Mouse (Mus musculus): ENCODE measurements around the gene Kctd21. TPM values are rescaled to one million over a fixed set of nuclear protein-coding genes. Genes with fewer than 3 reads are reported as not detected.

Kctd21 gene
- polyA plus RNA-seq, 1 experiment from 2014 or later = 7.5 TPM

DNA sequence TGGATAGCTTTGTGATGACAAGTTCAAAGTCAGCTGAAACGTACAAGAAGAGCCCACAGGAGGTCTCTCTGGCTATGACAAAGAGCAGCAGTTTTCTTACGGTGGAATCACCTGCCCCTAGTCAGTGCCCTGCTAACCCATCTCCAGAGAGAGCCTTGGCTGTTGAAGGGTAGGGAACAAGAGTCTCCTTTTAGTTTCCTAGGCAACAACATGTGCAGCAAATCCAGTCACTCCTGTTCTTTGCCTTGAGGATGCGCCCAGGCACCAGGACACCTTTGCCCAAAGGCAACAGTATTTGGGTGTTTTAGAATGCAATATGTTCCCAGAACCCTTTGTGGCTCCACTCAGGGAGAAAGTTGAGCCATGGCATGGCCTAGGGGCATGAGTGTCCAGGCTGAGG is 16.2 kb downstream of the Kctd21 start:
- H3K36me3 ChIP-seq (ENCODE audit: control insufficient read depth, insufficient read depth, low read length) = no peaks in the 10 kb centered on the region
- H3K9me3 ChIP-seq (ENCODE audit: control insufficient read depth, low read length) = no peaks in the 10 kb centered on the region
- no peak overlapping the region for H3K4me2 ChIP-seq (ENCODE audit: low read depth, low read length)
- 0 out of 2 replicates have a peak, but pooled peaks cover 3% of the 10 kb centered on the region for H3K4me1 ChIP-seq (ENCODE audit: control insufficient read depth, insufficient read depth, low read length)
- H3K27ac ChIP-seq (ENCODE audit: low read depth, low read length) = no peak overlapping the region
- ATAC-seq (ENCODE audit: low read depth) = no peak
- H3K4me3 ChIP-seq (ENCODE audit: low read depth, low read length) = no peak overlapping the region
- WGBS = 89% methylated on average over 3 of the region's 3 CpGs
- no peak overlapping the region for H3K9ac ChIP-seq (replicated peaks; ENCODE audit: low read depth, low read length)
- no peaks in the 10 kb centered on the region for H3K27me3 ChIP-seq (ENCODE audit: control insufficient read depth, insufficient read depth, low read length)

DNA sequence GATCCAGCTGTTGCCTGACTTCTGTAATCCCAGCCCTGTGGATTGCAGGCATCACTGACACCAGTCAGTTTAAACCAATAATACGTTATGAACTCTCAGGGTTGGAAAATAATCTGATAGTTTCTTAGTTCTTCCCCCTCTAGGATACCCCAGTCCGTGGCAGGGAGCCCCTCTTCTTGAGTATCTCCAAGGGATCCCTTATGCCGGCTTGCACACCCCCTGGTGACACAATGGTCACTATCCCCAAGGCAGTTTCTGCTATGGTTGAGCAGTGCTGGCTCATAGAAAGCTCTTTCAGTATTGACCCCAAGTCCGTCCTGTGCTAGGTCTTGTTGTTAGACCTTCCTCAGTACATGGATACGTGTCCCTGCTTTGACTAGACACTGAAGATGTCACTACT is 16.7 kb downstream of the Kctd21 start:
- Histone ChIP-seq H3K27me3 (ENCODE audit: control insufficient read depth, insufficient read depth, low read length) (no peaks in the 10 kb centered on the region), H3K4me1 (ENCODE audit: control insufficient read depth, insufficient read depth, low read length) (0 out of 2 replicates have a peak, but pooled peaks cover 3% of the 10 kb centered on the region), H3K27ac (ENCODE audit: low read depth, low read length) (no peak overlapping the region), H3K4me3 (ENCODE audit: low read depth, low read length) (no peak overlapping the region), H3K4me2 (ENCODE audit: low read depth, low read length) (no peak overlapping the region), H3K36me3 (ENCODE audit: control insufficient read depth, insufficient read depth, low read length) (no peaks in the 10 kb centered on the region), H3K9me3 (ENCODE audit: control insufficient read depth, low read length) (no peaks in the 10 kb centered on the region), H3K9ac (replicated peaks; ENCODE audit: low read depth, low read length) (no peak overlapping the region)
- WGBS = 87% methylated on average over 5 of the region's 5 CpGs
- ATAC-seq (ENCODE audit: low read depth) = no peak

DNA sequence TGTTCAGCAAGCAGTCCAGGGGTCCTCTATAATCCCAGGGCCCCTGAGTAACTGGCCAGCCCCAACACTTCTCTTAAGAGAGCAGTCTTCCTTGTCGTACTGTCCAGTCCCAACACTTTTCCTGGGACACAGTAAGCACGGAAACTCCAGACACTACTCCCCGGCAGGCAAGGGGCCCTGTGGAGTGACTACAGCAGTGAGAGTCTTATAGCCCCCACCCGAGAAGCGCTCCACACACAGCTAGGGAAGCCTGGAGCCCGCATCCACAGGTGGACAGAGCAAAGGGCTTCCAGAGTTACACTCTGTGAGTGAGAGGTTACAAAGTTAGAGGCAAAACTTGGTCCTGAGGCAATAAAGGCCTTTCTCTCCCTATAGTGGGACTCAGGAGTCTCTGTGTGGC is 17.3 kb downstream of the Kctd21 start:
- Histone ChIP-seq H3K9ac (replicated peaks; ENCODE audit: low read depth, low read length) (no peak overlapping the region), H3K36me3 (ENCODE audit: control insufficient read depth, insufficient read depth, low read length) (no peaks in the 10 kb centered on the region), H3K9me3 (ENCODE audit: control insufficient read depth, low read length) (no peaks in the 10 kb centered on the region), H3K27me3 (ENCODE audit: control insufficient read depth, insufficient read depth, low read length) (no peaks in the 10 kb centered on the region), H3K4me3 (ENCODE audit: low read depth, low read length) (no peak overlapping the region), H3K27ac (ENCODE audit: low read depth, low read length) (no peak overlapping the region), H3K4me2 (ENCODE audit: low read depth, low read length) (no peak overlapping the region), H3K4me1 (ENCODE audit: control insufficient read depth, insufficient read depth, low read length) (0 out of 2 replicates have a peak, but pooled peaks cover 3% of the 10 kb centered on the region)
- 93% methylated on average over 6 of the region's 6 CpGs for WGBS
- no peak for ATAC-seq (ENCODE audit: low read depth)

DNA sequence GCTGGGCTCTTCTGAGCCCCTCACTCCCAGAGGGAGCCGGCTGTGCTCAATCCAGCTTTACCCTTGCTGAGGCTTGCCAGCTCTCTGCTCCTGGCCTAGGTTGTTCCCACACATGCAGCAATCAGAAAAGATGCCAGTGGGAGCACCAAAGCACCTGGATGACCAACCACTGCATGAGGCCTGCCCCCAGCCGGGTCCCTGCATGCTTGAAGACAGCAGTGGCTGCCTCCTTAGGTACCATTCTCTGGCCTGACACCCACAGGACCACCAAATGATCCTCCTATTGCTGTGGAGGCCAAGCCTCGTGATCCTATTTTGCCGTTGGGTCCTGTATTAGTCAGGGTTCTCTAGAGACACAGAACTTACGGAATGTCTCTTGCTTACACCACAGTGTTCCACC is 18.8 kb downstream of the Kctd21 start:
- no peaks in the 10 kb centered on the region for H3K9me3 ChIP-seq (ENCODE audit: control insufficient read depth, low read length)
- H3K27me3 ChIP-seq (ENCODE audit: control insufficient read depth, insufficient read depth, low read length) = no peaks in the 10 kb centered on the region
- H3K9ac ChIP-seq (replicated peaks; ENCODE audit: low read depth, low read length) = no peak overlapping the region
- H3K4me1 ChIP-seq (ENCODE audit: control insufficient read depth, insufficient read depth, low read length) = no peaks in the 10 kb centered on the region
- no peaks in the 10 kb centered on the region for H3K36me3 ChIP-seq (ENCODE audit: control insufficient read depth, insufficient read depth, low read length)
- 79% methylated on average over 5 of the region's 5 CpGs for WGBS
- ATAC-seq (ENCODE audit: low read depth) = no peak
- H3K27ac ChIP-seq (ENCODE audit: low read depth, low read length) = no peak overlapping the region
- H3K4me2 ChIP-seq (ENCODE audit: low read depth, low read length) = no peak overlapping the region
- no peak overlapping the region for H3K4me3 ChIP-seq (ENCODE audit: low read depth, low read length)

DNA sequence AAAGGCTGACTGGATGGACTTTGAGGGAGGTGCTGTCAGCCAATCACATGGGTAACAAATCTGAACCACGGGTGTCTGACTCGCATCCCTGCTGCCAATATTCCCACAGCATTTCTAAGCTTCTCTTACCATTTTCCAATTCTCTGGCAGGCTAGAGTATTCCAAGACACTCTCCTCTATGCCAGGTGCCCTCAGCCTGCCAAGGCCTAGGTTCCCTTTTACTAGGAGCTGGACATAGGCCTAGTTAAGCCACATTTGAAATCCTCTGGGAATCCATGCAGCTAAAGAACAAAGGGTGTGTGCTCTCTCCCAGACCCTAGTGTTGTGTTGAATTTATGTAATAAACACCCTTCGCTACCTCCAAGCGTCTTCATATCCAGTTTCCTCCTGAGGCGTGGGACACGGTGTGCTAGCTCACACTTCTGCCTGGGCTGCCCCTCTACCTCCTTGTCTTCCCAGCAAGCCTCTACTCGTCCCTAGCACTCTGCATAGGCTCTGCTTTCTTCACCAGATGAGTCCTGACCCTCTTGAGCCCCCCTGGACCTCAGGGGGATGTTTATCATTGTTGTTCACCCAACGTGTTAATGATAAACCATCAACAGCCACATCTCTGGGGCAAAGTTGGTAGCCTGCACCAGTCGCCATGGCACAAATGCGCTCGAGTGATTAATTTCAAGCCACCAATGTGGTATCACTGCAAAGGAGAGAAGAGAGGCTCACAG is 19.8 kb downstream of the Kctd21 start:
- no peak overlapping the region for H3K27ac ChIP-seq (ENCODE audit: low read depth, low read length)
- H3K4me3 ChIP-seq (ENCODE audit: low read depth, low read length) = no peak overlapping the region
- no peak for ATAC-seq (ENCODE audit: low read depth)
- no peaks in the 10 kb centered on the region for H3K27me3 ChIP-seq (ENCODE audit: control insufficient read depth, insufficient read depth, low read length)
- WGBS = 87% methylated on average over 11 of the region's 11 CpGs
- no peak overlapping the region for H3K4me2 ChIP-seq (ENCODE audit: low read depth, low read length)
- no peak overlapping the region for H3K9ac ChIP-seq (replicated peaks; ENCODE audit: low read depth, low read length)
- no peaks in the 10 kb centered on the region for H3K9me3 ChIP-seq (ENCODE audit: control insufficient read depth, low read length)
- no peaks in the 10 kb centered on the region for H3K4me1 ChIP-seq (ENCODE audit: control insufficient read depth, insufficient read depth, low read length)
- no peaks in the 10 kb centered on the region for H3K36me3 ChIP-seq (ENCODE audit: control insufficient read depth, insufficient read depth, low read length)

DNA sequence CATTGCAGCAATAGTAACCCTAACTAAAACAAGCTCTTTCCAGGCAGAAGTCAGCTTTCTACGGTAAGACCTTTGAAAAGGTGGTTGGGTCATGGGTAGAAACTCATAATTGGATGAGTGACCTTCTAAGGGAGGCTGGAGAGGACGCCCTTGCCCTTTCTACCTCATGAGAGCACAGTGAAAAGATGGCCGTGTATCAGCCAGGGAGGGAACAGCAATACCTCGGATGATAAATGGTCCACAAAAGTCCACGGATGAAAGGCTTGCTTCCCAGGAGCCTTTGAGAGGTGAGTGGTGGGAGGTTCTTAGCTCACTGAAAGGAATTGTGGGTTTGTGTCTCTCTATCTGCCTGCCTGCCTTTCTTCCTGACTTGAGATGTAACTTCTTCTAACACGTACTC is 21.2 kb downstream of the Kctd21 start:
- H3K4me1 ChIP-seq (ENCODE audit: control insufficient read depth, insufficient read depth, low read length) = no peaks in the 10 kb centered on the region
- ATAC-seq (ENCODE audit: low read depth) = no peak
- no peaks in the 10 kb centered on the region for H3K27me3 ChIP-seq (ENCODE audit: control insufficient read depth, insufficient read depth, low read length)
- H3K9me3 ChIP-seq (ENCODE audit: control insufficient read depth, low read length) = no peaks in the 10 kb centered on the region
- no peak overlapping the region for H3K27ac ChIP-seq (ENCODE audit: low read depth, low read length)
- H3K4me2 ChIP-seq (ENCODE audit: low read depth, low read length) = no peak overlapping the region
- no peaks in the 10 kb centered on the region for H3K36me3 ChIP-seq (ENCODE audit: control insufficient read depth, insufficient read depth, low read length)
- no peak overlapping the region for H3K9ac ChIP-seq (replicated peaks; ENCODE audit: low read depth, low read length)
- WGBS = 86% methylated on average over 6 of the region's 6 CpGs
- no peak overlapping the region for H3K4me3 ChIP-seq (ENCODE audit: low read depth, low read length)

DNA sequence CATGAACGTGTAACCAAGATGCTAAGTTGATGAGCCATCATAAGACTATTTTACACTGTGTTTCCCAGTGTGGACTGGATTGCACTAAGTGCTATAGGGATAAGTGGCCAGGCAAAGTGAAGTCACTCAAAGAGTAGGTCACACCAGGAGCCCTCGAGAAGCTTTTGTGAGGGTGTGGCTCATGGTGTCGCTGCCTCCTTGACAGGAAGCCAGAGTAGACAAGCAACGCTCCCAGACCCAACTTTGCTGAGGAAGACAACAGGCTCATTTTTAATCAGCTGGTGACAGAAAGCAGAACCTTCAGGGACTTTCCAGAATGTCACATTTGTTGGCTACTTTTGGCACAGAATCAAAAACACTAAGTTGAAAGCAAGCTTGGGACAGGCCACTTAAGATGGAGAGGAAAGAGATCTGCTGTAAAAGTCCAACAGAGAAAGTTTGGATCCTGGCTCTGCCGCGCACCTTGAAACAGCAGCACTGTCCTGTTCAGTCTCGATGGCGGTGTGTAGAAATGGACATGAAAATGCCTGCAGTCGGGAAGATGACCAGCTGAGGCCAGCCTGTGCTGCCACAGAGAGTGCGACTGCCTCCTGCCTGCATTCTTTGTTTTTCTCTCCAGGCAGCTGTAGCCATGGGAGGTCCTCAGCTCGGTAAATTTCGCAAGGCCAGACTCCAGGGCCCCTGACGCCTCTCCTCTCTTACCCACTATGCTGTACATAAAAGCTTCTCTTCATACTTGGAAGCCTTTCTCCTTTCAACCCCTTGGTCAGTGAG is 23.1 kb downstream of the Kctd21 start:
- Histone ChIP-seq H3K4me2 (ENCODE audit: low read depth, low read length) (no peak overlapping the region), H3K9ac (replicated peaks; ENCODE audit: low read depth, low read length) (no peak overlapping the region), H3K4me3 (ENCODE audit: low read depth, low read length) (no peak overlapping the region), H3K27ac (ENCODE audit: low read depth, low read length) (no peak overlapping the region), H3K4me1 (ENCODE audit: control insufficient read depth, insufficient read depth, low read length) (no peaks in the 10 kb centered on the region), H3K27me3 (ENCODE audit: control insufficient read depth, insufficient read depth, low read length) (no peaks in the 10 kb centered on the region), H3K36me3 (ENCODE audit: control insufficient read depth, insufficient read depth, low read length) (no peaks in the 10 kb centered on the region), H3K9me3 (ENCODE audit: control insufficient read depth, low read length) (no peaks in the 10 kb centered on the region)
- no peak for ATAC-seq (ENCODE audit: low read depth)
- WGBS = 46% methylated on average over 13 of the region's 13 CpGs

DNA sequence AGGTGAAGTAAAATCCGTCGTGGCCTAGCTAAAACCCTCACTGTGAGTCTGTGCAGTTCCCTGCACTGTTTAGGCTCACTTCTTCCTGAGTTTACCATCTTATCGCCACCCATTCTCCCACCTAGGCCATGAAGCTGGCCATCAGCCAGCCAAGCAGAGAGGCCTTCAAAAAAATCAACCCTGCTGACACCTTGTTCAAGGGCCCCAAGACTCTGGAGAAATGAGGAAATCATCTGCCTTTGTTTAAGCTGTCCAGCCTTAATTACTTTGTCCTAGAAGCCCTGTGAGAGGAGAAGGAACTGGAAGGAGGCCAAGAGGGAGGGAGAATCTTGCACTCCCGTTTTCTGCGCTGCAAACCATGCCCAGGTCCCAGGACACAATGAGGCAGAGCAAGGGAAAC is 24.1 kb downstream of the Kctd21 start:
- no peak overlapping the region for H3K9ac ChIP-seq (replicated peaks; ENCODE audit: low read depth, low read length)

DNA sequence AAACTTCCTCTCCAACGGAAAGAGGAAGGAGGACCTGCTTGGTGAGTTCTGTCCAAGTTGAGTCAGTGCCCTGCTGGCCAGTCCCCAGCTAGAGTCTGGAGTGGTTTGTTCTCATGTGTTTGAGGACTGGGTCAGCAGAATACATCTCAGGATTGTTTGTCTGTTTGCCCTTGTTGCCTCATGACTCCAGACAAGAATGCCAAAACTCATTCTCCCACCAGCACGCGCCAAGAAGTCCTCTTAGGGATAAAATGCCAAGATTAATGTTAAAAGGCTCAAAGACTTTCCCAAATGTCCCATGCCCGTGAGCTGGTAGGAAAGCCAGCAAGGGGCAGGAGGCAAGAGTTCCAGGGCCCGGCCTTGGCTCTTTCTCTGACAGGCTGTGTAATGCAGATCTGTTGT is 24.7 kb downstream of the Kctd21 start:
- H3K27me3 ChIP-seq (ENCODE audit: control insufficient read depth, insufficient read depth, low read length) = no peaks in the 10 kb centered on the region
- H3K9ac ChIP-seq (replicated peaks; ENCODE audit: low read depth, low read length) = no peak overlapping the region
- no peaks in the 10 kb centered on the region for H3K36me3 ChIP-seq (ENCODE audit: control insufficient read depth, insufficient read depth, low read length)
- WGBS = 81% methylated on average over 5 of the region's 5 CpGs
- no peaks in the 10 kb centered on the region for H3K9me3 ChIP-seq (ENCODE audit: control insufficient read depth, low read length)
- no peak overlapping the region for H3K27ac ChIP-seq (ENCODE audit: low read depth, low read length)
- no peak for ATAC-seq (ENCODE audit: low read depth)
- H3K4me2 ChIP-seq (ENCODE audit: low read depth, low read length) = no peak overlapping the region
- no peaks in the 10 kb centered on the region for H3K4me1 ChIP-seq (ENCODE audit: control insufficient read depth, insufficient read depth, low read length)
- H3K4me3 ChIP-seq (ENCODE audit: low read depth, low read length) = no peak overlapping the region

More for the DNA sequence above, 24.1 kb downstream of the Kctd21 start:
- Histone ChIP-seq H3K9me3 (ENCODE audit: control insufficient read depth, low read length) (no peaks in the 10 kb centered on the region), H3K4me2 (ENCODE audit: low read depth, low read length) (no peak overlapping the region), H3K36me3 (ENCODE audit: control insufficient read depth, insufficient read depth, low read length) (no peaks in the 10 kb centered on the region), H3K27me3 (ENCODE audit: control insufficient read depth, insufficient read depth, low read length) (no peaks in the 10 kb centered on the region), H3K27ac (ENCODE audit: low read depth, low read length) (no peak overlapping the region), H3K4me3 (ENCODE audit: low read depth, low read length) (no peak overlapping the region), H3K4me1 (ENCODE audit: control insufficient read depth, insufficient read depth, low read length) (no peaks in the 10 kb centered on the region)
- no peak for ATAC-seq (ENCODE audit: low read depth)
- WGBS = 79% methylated on average over 5 of the region's 5 CpGs
